Mouse (Mus musculus) spleen, postnatal 14 days (tissue): ENCODE measurements around the gene Dyrk2.

Experiments
- DNase-seq, 2 experiments: peaks; one replicate each; pipeline ENCODE4 v3.0.0; 2021 to 2022; ENCODE audit warnings: low spot score in 2 of 2

Gene Dyrk2

DNA sequence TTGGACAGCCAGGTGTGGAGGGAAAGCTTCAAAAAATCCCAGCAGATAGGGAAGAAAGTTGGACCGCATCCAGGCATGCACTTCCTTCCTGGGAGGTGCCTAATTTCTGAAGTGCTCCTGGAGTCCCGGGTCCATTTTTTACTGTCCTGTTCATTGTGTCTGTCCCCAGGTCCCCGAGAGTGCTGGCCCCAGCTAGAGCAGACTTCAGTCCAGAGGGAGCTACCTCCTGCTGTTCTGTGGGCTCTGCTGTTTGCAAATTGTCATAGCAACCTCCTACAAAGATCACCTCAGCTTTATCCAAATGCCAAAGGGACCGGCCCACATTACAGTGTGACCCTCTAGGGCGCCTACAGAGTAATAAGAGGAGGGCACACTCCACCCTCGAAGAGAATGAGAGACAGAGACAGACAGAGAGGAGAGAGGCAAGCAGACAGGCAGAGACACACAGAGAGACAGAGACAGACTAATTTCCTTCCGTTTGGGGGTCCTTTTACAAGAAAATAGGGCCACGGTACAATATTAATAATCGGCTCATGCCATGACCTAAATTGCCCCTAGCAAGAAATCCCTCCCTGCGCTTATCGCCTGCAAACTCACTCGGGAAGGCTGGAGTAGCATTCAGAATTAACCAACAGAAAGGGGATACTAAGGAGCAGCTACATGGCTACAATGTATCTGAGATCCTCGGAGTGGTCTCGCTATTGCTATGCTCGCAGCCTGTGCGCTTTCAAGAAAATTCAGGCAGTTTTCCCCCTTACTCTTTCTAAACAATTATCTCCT, at the start of gene Dyrk2:
TSS of gene Dyrk2 (minus strand) at position 9 of the 780 bp plus-strand sequence.
- DNase-seq: no peak

DNA sequence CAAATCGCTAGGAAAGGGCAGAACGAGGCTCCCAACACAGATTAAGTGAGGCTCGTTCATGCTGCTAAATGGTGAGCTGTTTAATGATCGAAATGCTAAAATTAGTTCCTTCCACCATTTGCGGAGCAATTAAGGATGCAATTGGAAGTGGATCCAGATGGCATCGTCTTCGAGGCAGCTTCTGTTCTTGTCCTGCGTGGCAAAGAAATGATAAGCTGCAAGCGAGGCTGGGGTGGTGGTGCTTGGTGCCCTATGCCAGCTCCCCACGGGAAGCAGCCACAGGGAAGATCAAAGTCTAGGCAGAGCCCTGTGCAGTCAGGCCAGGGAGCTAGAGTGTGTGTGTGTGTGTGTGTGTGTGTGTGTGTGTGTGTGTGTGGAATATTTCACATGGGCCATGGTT, 32.6 kb upstream of the Dyrk2 start:
- DNase-seq: no peak

- DNase-seq: no peak
Observed at GRCm38 (mm10) chr10:118893645-118894044, 23.6 kb upstream of the Dyrk2 start.

- DNase-seq: no peak
Observed at GRCm38 (mm10) chr10:118884126-118884525, 14.1 kb upstream of the Dyrk2 start.

DNA sequence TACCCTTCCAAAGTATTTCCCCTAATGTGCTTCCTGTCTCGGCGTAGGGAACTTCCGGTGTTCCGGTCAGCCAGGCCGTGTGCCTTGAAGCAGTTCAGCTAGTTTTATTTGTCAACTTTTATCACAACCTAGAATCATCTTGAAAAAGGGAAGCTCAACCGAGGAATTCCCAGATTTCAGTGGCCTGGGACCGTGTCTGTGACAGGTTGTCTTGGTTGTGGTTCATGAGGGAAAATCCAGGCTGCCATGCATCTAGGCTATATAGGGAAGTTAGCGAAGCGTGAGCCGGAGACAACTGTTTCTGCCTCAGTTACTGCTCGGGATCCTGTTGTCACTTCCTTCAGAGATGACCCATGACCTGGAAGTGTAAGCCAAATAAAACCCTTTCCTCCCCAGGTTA, 13.3 kb upstream of the Dyrk2 start:
- DNase-seq: no peak

GRCm38 (mm10) chr10:118882258-118882885, 12.4 kb upstream of the Dyrk2 start:
- DNase-seq: peak; percentile 16 to 40

- no peak for DNase-seq
Observed at GRCm38 (mm10) chr10:118880776-118881175, 10.8 kb upstream of the Dyrk2 start.

DNA sequence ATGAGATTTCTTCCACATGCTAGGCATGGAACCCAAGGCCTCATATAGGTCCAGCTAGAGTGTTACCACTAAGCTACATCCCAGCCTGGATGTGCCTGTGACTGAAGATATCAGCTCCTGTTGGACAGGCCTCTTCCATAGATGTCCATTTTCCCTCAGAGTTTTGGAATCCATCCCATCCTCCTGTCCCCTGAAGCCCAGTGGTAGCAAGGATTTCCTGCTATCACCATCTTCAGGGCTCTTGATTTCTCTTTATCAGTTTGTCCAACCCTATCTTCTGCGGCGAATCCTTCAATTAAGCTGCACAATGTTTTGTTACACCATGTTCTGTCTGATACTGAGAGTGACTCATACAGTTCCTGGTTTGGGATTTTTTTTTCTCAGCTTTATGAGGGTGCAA, 2.2 kb upstream of the Dyrk2 start:
- DNase-seq: no peak

DNA sequence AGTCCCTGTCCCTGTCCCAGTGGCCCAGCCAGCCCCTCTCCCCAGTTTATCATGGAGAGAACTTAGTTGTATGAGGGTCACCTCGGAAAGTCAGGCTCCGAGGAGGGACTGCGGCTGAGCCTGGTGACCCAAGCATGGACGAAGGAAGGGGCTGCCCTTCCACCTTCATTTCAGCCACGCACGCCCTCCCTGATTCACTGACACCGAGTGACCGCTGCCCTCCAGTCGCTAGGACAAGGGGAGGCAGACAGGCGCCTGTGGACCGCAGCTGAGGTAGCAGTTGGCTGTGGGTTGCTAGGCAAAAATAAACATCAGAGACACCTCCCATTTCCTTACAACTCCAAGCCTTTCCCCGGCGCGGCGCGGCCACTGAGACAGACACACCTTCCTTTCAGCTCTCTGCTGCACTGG, 413 bp downstream of the Dyrk2 start:
- DNase-seq: peak in 1 of 2 experiments; percentile 17

DNA sequence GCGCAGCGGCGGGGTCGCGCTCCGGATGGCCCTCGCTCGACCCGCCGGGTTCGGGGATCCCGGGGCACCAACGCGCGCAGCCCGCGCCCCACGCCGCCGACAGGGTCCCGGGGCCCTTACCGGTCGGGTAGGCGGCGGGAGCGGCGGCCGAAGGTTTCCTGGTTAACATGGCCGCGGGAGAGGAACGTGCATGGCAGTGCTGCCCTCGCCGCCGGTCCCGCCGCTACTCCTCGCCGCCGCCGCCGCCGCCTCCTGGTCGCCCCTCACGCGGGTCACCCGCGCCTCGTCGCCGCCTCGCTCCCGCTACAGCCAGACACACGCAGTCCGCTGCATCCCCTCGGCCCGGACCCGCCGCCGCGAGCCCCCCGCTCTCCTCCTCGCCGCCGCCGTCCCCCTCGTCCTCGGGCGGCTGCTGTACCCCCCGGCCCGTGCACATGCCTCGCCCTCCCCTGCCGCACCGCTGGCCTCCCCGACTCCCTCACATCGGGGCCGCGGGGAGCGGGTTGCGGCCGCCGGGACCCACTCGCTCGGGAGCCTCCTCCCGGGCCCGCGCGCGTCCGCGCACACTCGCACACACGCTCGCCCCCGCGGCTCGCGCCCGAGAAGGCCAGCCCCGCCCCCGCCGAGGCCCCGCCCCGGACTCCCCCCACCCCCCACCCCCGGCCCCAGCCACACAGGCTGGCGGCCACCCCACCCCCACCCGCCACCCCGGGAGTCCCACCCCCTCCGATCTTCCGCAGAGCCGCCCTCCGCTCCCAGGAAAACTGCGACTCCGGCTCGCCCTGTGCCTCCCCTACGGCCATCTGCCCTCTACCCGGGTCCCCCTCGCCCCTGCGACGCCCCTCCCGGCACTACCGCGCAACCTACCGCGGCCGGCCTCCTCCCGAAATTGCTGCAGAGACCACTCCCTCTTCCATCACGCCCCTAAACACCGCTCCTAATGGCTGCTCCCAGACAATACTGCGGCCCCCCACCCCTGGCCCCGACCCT, 1.1 kb downstream of the Dyrk2 start:
- peak; percentile 51 to 67 for DNase-seq

DNA sequence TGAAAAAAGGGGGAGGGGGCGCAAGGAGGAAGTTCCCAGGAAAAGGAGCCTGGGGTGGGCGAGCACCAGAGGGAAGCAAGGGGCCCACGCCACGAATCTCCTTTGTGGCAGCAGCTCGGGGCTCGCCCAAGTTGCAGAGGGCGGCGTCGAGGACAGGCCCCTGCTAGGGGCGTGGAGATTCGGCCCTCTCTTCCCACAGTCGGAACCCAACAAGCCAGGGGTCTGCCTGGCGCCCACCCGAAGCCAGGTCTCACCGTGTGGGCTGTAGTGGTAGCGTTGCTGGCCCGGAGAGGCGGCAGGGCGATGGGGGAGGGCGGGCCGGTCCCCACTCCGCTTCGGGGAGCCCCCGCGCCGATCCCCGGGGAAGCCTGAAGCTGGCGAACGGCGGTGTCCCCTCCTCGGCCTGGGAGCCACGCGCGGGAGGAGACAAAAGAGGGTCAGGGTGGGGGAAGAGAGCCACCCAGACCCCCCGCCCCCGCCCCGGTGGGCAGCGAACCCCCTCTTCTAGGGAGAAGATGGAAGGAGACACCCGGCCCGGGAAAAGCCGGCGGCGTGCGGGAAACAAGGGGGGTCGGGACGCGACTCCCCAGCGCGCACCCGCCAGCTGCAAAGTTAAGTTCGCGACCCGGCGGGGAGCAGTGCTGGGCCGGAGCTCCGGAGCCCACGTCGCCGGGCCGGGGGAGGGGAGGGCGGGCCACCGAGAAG, 2.0 kb downstream of the Dyrk2 start:
- DNase-seq: peak; percentile 13 to 32

DNA sequence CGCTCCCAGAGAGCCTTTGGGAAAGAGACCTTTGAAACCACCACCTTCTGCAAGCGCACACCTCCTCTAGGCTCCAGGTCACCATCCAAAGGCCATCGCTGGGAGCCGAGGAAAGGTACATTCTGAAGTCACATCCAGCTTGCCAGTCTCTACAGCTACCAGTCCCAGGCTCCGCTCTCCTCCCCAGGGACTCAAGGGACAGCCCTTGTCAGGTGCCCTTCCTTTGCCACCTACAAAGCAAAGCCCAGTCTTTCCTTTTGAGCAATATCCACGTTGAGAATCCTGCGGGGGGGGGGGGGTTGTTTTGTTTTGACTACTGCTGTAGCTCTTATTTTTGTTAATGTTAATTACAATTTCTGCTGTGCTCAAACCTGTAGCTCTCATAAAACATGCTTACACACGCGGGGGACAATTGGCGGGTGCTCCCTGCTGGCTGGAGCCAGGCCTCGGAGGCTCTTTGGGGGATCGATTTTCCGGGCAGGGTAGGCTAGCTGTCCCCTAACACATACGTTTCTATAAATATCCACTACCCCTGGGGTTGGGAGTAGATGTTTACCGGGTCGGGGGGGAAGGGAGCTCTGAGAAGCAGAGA, 2.6 kb downstream of the Dyrk2 start:
- DNase-seq: no peak

GRCm38 (mm10) chr10:118864976-118865375, 5.0 kb downstream of the Dyrk2 start:
- no peak for DNase-seq

DNA sequence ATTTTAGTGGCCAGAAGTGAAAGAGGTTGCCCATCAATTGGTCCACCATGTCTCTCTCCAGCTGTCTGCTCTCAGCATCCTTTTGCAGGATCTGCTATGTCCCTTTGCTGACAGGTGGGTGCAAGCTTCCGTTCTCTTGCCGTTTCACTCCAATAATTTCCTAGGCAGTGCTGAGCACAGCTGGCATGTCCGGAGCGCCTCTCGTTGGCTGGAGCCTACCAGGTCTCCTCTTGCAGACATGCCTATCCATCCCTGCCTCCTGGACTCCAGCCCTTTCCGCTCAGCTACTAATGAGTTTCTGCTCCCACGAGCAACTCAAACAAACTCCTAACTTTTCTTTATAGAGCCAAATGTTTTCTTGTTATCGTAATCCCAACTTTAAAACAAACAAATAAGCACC, 6.4 kb downstream of the Dyrk2 start:
- DNase-seq: no peak

DNA sequence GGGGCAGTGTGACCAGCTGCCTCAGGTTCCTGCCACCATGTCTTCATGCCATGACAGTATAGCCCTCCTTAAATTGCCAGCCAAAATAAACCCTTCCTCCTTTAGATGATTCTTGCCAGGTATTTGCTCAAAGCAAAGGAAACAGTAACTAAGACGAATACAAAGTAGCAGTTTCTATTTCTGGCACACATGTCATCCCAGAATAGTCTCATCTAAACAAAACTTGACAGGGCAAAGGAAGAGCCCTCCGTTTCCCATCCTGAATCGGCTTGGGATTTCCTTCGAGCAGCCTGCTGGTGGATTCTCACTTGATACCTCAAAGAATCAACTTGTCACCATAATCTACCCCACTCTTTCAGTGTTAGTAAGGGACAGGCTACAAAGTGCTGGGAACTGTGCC, 7.8 kb downstream of the Dyrk2 start:
- DNase-seq: no peak

GRCm38 (mm10) chr10:118861234-118862025, 8.6 kb downstream of the Dyrk2 start:
- no peak for DNase-seq

DNA sequence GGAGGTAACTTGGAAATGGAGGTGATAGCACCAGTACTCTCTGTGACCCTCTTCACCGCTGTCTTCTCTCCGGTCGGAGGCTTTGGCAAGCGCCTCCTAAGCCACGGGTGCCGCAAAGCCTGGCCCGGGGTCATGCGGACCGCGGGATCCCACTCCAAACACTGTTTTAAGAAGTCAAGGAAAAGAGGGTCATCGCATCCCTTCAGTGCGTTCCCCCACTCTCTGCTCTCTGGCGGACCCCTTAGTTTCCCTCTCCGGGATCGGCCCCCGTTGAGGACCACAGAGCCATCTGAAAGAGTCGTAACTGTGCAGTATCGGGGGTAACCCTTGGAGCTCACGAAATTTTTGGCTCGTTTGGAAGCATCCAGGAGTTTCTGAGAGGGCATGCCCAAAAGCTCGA, 10.4 kb downstream of the Dyrk2 start:
- no peak for DNase-seq

DNA sequence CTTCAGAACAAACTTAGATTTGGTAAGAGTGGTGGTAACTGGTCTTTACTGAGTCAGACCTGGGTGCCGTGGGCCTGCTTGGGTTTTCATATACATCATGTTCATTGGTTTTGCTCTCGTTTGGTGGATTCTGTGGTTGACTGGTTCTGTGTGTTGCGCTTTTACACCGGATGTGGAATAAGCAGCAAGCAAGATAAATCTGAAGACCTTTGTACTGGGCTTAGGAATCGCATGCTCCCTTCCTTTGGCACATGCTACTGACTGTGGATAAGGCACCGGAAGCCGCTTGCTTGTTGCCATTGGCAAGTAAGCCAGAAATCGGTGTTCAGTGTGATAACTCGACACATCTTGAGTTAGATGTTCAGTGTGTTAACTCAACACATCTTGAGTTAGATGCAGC, 15.4 kb downstream of the Dyrk2 start:
- no peak for DNase-seq

DNA sequence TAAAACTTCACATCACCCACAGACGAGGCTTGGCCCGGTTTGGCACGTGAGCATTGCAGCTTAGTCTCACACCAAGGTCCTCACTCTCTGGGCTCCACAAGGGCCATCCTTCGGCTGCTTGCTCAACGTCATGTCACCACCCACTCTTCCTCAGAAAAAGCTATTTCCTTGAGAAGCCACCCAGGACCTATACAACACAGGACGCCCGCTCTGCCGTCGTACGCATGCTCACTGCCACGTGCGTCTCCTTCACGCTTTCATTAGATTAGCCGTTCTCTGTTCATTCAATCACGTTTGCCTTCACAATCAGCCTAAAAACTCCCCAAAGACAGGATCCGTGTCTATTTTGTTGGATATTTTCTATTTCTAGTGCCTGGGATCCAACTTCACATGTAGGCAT, 17.5 kb downstream of the Dyrk2 start:
- no peak for DNase-seq

DNA sequence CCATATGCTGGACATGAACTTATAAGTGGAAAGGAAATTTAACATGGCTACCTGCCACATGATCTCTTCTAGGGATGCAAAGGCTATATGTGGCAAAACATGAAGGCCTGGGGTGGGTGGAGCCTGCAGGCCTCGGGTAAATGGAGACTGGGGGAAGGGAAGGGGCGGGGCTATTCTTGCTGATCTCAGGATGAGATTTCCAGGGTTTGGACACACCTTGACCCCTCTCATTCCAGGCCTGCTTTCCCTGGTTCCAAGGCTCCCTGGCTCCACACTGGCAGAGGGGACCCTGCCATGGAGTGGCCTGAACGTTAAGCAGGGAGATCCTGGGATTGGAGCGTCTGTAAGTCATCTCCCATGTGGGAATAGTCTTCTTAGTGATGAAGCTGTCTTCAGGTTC, 21.5 kb downstream of the Dyrk2 start:
- DNase-seq: no peak
